Mouse (Mus musculus) adrenal gland, adult 18-20 months (tissue): ENCODE measurements around the gene Dntt. TPM values are rescaled to one million over a fixed set of nuclear protein-coding genes. Genes with fewer than 3 reads are reported as not detected.
A peak's percentile ranks its signal among the peaks of the same experiment; 100 is the strongest.

Experiments
- DNase-seq, 2 experiments: peaks; one replicate each; pipeline ENCODE4 v3.0.0; 2021 to 2022; ENCODE audit warnings: low spot score in 2 of 2
- long read RNA-seq, 2 experiments: library from polyadenylated mRNA; stranded (forward); transcript quantifications; one replicate each; pipeline ENCODE4 v2.0.0; 2021
- total RNA-seq, 2 experiments: library from RNA; stranded (reverse); gene quantifications; 1 replicate in 1 of 2; 2 replicates in 1 of 2; pipeline ENCODE4 v1.2.3; 2021

Dntt gene
- not detected for total RNA-seq
- long read RNA-seq, experiment 1: 0 reads
- long read RNA-seq, experiment 2: 0 reads

GRCm38 (mm10) chr19:41029219-41029618 is at the start of gene Dntt:
Gene Dntt (plus strand): TSS chr19:41029275.
- DNase-seq: no peak

- DNase-seq: no peak
Observed at GRCm38 (mm10) chr19:40980671-40981070, 48.4 kb upstream of the Dntt start.

GRCm38 (mm10) chr19:40984536-40984935 is 44.5 kb upstream of the Dntt start:
- no peak for DNase-seq

GRCm38 (mm10) chr19:40988856-40989255 is 40.2 kb upstream of the Dntt start:
- no peak for DNase-seq

- no peak for DNase-seq
Observed at GRCm38 (mm10) chr19:40989961-40990600, 39.0 kb upstream of the Dntt start.

GRCm38 (mm10) chr19:40990781-40991343 is 38.2 kb upstream of the Dntt start:
- no peak for DNase-seq

- DNase-seq: no peak
Observed at GRCm38 (mm10) chr19:40991626-40992025, 37.4 kb upstream of the Dntt start.

GRCm38 (mm10) chr19:40992096-40992495 is 37.0 kb upstream of the Dntt start:
- no peak for DNase-seq

- DNase-seq: no peak
Observed at GRCm38 (mm10) chr19:40992517-40993044, 36.5 kb upstream of the Dntt start.

- no peak for DNase-seq
Observed at GRCm38 (mm10) chr19:40993356-40993755, 35.7 kb upstream of the Dntt start.

GRCm38 (mm10) chr19:40994057-40994585 is 35.0 kb upstream of the Dntt start, which contains the start of gene Blnk:
Gene Blnk (minus strand): TSS chr19:40994535.
- DNase-seq: peak; percentile 9 to 33

GRCm38 (mm10) chr19:40994911-40995310 is 34.2 kb upstream of the Dntt start:
- DNase-seq: no peak

- no peak for DNase-seq
Observed at GRCm38 (mm10) chr19:40995449-40996401, 33.4 kb upstream of the Dntt start.

- DNase-seq: no peak
Observed at GRCm38 (mm10) chr19:40996722-40997121, 32.4 kb upstream of the Dntt start.

GRCm38 (mm10) chr19:40998469-40999170 is 30.5 kb upstream of the Dntt start:
- DNase-seq: no peak

- no peak for DNase-seq
Observed at GRCm38 (mm10) chr19:40999569-40999968, 29.5 kb upstream of the Dntt start.

- DNase-seq: no peak
Observed at GRCm38 (mm10) chr19:41003694-41004315, 25.3 kb upstream of the Dntt start.

- no peak for DNase-seq
Observed at GRCm38 (mm10) chr19:41006621-41007020, 22.5 kb upstream of the Dntt start.

GRCm38 (mm10) chr19:41007326-41007725 is 21.7 kb upstream of the Dntt start:
- DNase-seq: no peak

GRCm38 (mm10) chr19:41007733-41008132 is 21.3 kb upstream of the Dntt start:
- DNase-seq: no peak
